Mouse (Mus musculus) testis, adult 2 months (tissue): ENCODE results near the gene Zscan2.

Experiments used
- CTCF ChIP-seq: fragments of 200-500 bp; IDR thresholded peaks from 2 replicates; pipeline ENCODE4 v1.5.1; 2012; ENCODE audit warnings: low read depth, mild to moderate bottlenecking, inconsistent platforms, low read length, moderate library complexity; ENCODE audit not compliant: control insufficient read depth, insufficient read depth, insufficient replicate concordance
- POLR2A ChIP-seq: fragments of 200-500 bp; IDR thresholded peaks from 2 replicates; pipeline ENCODE4 v1.6.1; 2012; ENCODE audit warnings: low read depth, mild to moderate bottlenecking, inconsistent platforms, low read length, moderate library complexity; ENCODE audit not compliant: control insufficient read depth

GRCm38 (mm10) chr7:80901541-80902274 is 41.0 kb downstream of the Zscan2 start:
- TF ChIP-seq POLR2A (no peak), CTCF (no peak)
